Mouse (Mus musculus) CH12F3 (cell line): Measurements from ENCODE around the gene Rpl27.
"Not testable (repeated sequence)": the region's sequence is repeated elsewhere in the genome, so short reads cannot be mapped to it uniquely, and the experiment has no call there.

ENCODE experiments used
- in situ Hi-C: fragments of 300-500 bp; cut with MboI; formaldehyde crosslinking; loops from 2 replicates; pipeline ENCODE4 v1.14.3; 2020; ENCODE audit warnings: low sequenced_read_pairs

Rpl27 gene

DNA sequence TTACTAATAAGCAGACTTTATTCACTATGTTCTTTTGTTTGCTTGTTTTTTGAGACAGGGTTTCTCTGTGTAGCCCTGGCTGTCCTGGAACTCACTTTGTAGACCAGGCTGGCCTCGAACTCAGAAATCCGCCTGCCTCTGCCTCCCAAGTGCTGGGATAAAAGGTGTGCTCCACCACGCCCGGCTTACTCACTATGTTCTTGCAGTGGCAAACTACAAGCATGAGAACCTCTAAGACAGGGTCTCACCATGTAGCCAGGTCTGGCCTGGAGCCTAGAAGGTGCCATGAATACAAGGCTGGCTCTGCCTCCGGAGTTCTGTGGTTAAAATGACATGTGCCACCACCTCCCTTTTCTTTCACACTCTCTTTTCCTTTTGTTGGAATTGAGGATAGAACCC lies 24.5 kb downstream of the Rpl27 start:
- in situ Hi-C loops = not testable (repeated sequence)

DNA sequence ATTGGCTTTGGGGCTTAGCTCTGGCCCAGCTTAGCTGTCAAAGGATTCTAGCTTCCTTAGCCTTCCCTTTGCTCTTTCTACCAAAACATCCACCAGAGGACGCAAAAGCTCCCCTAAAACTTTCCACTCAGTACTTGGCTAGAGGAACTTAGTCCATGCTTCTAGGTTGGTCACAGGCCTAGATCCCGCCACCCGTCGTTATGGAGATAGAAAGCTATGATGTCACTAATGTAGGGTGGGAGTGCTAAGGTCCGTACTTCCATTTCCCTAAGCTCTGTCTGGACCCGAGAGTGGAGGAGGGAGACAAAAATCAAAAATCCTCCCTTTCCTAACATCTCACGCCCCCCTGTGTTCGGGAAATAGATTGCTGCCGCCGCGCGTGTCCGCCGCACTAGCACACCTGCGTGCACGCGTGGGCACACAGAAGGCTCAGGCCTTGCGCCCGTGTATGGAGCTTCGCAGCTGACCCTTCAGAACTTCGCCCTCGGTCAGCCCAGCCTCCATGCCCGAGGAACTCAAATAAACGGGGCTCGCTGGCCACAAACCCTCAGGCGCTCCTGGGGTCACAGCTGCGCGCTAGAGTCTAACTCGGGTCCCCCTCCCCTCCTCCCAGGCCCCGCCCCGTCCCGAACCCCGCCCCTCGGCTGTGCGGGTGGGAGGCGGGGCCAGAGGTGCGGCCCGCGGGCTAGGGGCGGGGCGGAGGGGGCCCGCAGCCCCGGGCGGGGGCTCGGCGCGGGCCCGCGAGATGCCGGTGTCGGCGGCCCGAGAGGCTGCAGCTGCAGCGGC lies 25.6 kb downstream of the Rpl27 start:
- in situ Hi-C loops = no loop called here

DNA sequence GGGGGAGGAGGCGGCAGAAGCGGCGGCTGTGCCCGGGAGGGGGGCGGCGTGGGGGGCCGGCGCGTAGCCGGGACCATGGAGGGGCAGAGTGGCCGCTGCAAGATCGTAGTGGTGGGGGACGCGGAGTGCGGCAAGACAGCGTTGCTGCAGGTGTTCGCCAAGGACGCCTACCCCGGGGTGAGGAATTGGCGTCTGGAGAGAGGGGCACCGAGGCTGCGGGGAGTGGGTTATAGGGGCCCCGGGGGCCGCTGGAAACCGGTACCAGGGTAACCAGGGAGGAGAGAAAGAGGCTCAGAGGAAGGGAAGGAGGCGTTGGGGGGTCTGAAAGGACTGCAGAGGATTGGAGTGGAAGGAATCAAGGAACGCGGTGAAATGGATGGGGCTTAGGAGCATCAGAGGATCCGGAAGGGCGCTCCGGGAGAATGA lies 26.2 kb downstream of the Rpl27 start:
- in situ Hi-C loops = no loop called here

DNA sequence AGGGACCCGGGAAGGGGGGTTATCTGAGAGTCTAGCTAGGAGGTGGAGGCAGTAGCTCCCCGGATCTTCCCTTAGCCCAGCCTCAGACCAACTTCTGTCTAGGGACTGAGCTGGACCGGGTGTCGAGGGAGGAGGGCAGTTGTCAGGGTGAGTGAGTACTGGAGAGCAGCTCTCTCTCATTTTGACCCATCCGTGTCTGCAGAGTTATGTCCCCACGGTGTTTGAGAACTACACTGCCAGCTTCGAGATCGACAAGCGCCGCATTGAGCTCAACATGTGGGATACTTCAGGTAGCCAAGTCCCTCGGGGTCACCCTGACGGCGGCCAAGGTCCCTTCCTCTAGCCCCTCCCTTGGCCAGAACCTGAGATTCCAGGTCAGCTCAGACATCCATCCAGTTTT lies 26.6 kb downstream of the Rpl27 start:
- in situ Hi-C loops = no loop called here

DNA sequence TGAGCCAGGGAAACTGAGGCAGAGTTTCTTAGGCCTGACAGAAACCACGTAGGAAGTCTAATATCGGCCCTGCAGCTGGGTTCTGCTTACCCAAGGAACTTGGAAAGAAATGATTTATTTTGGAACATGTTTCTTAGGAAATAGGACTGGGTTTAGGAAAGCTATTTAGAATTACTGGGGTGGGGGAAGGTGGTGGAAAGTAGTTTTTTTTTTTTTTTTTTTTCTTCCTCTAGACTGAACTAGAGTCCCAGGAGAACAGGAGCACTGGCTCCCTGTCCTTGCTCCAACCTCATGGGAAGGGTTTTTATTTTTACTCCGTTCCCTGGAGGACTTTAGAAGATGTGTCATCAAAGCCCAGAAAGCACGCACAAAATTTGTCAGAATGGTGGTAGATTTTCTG lies 27.1 kb downstream of the Rpl27 start:
- in situ Hi-C loops = no loop called here

DNA sequence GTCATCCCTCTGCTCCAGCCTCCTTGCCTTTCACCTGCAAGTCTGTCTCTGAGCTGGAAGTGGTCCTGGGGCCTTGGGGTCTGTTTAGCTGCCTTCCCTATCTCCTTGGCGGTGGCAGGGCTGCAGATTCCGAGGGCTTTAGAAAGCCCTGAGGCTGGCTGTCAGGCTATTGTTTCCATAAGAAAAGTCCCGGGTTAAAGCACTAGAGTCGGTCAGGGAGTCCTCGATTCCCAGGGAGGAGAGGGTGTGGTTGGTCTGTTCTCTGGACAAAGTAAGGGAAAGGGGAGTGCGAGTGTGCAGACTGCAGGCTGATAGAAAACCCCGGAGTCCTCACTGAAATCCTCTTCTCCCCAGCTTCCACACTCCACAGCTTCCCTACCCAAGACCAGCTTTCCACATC lies 28.1 kb downstream of the Rpl27 start:
- in situ Hi-C loops = no loop called here

DNA sequence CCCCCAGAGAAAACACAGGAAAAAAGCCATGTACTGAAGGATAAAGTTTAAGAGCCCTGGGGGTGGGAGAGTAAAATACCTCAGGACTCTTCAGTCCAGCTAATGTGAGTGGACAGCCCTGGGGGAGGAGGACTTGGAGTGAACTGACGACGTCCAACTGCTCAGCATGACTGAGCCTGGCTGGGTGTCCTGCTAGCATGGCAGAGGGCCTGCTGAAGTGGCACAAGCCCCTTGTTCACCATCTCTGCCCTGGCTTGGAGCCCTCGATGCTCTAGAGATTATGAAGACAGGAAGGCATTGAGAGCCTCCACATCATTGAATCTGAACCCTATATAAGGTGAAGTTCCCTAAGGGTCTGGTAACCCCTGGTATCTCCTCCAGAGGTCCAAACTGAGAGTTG lies 29.8 kb downstream of the Rpl27 start:
- in situ Hi-C loops = no loop called here

DNA sequence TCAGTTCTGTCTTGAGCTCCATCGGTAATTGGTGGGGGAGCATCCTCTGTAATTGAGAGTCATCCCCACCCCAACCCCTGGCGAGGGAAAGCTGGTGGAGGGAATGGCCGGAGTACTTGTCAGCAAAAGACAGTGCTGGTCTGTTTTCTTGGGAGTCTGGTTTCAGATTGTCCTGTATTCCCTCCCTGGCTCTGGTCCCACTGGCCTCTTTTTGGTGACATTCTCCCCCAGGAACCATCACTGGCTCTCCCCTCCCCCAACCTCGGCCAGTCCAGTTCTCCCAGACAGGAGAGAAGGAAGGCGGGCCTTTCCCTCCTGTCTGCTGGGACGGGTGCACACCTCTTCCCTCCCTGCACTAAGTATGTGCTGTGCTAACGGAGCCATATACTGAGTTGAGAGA lies 30.2 kb downstream of the Rpl27 start:
- in situ Hi-C loops = no loop called here

DNA sequence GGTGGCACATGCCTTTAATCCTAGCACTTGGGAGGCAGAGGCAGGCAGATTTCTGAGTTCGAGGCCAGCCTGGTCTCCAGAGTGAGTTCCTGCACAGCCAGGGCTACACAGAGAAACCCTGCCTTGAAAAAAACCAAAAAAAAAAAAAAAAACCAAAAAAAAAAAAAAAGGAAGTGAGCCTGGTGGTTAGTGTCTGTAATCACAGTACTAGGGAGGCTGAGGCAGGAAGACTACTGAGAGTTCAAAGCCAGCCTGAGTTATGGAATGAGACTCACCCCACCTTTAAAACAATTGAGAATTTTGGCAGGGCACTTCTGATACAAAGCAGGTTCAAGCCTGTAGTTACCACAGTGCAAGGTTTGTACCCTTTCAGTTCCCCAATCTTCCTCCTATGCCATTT lies 31.6 kb downstream of the Rpl27 start:
- in situ Hi-C loops = not testable (repeated sequence)

DNA sequence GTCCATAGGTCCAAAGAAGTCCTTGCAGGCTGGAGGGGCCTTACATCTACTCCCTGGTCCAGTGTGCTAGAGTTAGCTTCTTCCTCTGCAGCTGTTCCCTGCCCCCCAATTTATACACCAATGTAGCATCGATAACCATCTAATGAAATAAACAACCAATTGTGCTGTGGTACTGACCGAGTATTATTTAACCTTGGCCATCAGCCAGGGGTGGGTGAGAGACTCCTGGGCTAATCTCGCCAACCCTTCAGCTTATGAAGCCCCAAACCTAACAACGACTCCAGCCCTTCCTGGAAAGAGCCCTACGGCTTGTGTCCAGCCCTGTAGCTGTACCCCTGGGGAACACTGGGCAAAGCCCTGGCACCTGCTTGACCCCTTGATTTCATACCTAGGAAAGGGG lies 32.2 kb downstream of the Rpl27 start:
- in situ Hi-C loops = no loop called here

DNA sequence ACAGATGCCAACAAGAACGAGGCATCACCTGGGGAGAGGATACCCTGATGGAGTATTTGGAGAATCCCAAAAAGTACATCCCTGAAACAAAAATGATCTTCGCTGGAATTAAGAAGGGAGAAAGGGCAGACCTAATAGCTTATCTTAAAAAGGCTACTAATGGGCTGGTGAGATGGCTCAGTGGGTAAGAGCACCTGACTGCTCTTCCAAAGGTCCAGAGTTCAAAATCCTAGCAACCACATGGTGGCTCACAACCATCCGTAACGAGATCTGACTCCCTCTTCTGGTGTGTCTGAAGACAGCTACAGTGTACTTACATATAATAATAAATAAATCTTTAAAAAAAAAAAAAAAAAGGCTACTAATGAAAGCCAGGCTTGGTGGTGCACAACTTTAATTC lies 34.3 kb downstream of the Rpl27 start:
- in situ Hi-C loops = not testable (repeated sequence)

DNA sequence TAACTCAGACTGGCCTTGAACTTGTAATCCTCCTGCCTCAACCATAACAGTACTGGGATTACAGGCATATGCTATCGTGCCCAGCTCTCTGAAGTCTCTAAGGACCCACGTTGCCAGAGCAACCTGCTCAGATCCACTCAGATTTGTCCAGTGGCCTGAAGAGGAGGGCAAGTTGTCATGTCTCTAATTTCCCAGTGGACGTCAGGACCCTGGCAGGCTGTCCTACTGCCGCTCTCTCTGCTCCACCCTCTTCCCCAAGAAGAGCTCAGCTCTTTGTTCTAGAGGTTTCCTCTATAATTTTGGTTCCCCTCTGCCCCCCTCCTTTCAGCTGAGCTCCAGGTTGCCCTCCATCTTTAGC lies 35.1 kb downstream of the Rpl27 start:
- in situ Hi-C loops = no loop called here

DNA sequence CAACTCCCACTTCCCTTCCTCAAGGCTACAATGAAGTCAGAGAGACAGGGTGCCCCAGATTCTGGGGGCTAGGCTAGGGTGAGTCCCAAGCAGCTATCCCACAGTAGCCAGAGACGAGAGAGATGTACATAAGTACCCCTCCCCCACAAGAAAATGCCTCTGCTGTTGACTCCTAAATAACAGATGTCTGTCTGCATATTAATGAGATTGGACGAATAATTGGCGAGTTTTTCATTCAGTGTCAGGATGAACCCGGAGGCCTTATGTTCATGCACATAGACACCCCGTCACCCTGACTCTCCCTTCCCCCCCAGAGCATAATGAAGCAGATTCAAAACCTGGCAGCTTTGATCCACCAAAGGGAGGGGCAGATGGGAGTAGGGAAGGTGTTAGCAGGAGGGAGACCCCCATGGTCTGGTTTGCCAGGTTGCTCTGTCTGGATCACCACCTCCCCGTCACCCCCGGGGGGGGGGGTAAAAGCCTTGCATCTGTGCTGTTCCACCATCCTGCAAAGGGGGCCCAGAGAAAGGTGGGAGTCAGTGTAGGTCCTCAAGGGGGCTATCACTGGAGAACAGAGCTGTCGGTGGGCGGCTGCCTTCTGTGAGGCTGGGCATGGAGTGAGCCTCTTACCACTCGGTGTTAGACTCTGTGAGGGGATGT lies 35.6 kb downstream of the Rpl27 start:
- in situ Hi-C loops = no loop called here

DNA sequence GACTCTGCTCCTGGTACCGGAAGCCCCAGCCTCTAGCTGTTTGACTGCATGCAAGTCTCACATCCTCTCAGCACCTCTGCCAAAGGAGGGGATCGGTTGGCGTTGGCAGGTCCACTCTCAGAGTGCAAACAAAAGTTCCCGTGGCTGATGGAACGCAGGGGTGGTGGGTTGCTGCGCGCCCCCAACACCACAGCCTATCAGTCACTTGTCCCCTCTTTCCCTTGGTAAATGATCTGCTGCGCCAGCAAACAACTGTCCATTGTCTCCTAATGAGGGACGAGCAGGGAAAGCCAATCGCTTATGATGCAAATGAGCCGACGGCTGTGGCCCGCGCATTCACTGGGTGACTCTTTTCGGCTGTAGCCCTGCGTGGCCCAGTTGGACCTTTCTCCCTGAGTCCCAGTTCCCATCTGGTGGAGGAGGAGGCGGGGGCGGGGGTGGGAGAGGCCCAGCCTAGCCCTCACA lies 37.1 kb downstream of the Rpl27 start:
- in situ Hi-C loops = no loop called here

DNA sequence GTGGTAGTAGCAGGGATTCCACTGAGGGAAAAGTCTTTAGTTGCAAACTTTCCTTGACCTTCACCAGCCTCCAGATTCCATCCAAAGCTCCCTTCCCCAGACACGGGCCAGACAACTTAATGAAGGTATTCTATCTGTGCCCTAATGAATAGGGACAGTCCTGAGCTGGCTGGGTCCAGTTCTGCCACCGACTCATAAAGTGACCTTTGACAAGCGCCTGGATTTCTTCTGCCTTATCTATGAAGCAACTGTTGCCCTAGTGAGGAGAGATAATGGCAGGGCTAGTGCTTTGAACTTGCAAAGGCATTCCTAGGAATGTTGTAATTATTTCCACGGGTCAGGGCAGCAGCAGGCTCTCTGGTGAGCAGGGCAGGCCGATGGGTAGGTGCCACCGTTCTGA lies 38.8 kb downstream of the Rpl27 start:
- in situ Hi-C loops = no loop called here

DNA sequence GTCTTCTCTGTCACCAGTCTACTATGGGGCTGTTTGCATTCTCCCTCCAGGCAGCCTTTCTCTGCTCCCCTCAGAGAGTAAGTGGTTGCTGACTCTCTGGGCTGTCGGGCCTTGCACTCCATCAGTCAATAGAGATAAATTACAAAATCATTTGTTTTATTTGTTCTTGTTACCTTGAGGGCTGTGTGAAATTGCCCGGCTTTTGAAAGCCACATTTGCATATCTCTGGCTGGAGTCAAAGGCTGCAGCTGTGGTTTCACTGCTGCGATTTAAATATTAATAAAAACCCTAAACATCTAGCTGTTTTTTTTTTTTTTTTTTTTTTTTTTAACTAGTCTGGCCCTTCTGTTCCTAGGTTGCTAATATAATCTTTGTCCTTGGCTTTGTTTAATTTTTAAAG lies 41.7 kb downstream of the Rpl27 start:
- in situ Hi-C loops = no loop called here

DNA sequence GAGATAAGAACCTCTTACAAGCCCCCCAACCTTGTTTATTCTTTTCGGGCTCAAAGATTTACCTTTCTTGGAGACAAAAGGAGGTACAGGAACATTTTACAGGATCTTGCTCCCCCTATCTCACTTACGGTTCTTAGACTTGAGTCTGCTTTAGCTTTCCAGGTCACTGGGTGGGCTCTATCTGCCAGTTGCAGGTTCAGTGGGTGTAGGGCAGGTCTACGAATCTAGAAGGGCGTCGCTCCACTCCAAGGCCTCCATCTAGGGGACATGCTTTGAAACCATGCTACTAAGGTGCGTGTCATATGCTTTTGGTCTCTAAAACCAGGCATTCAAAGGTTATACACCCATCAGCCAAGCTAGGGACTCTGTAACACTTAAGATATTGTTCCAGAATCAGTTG lies 42.1 kb downstream of the Rpl27 start:
- in situ Hi-C loops = no loop called here

DNA sequence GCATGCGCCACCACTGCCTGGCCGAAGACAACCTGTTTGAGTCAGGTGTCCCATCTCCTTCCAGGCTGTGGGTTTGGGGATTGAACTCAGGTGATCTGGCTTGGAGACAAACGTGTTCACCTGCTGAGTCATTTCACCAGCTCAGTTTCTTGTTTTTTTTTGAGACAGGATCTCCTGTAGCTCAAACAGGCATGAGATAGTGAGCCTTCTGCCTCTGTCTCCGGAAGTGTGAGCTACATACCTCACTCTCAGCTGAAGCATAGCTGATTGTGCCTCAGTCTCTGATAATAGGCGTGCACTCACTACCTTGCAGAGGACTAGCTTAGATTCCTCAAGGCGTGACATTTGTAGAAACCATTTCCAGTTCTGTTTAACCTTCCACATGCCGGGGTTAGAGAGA lies 42.7 kb downstream of the Rpl27 start:
- in situ Hi-C loops = no loop called here

DNA sequence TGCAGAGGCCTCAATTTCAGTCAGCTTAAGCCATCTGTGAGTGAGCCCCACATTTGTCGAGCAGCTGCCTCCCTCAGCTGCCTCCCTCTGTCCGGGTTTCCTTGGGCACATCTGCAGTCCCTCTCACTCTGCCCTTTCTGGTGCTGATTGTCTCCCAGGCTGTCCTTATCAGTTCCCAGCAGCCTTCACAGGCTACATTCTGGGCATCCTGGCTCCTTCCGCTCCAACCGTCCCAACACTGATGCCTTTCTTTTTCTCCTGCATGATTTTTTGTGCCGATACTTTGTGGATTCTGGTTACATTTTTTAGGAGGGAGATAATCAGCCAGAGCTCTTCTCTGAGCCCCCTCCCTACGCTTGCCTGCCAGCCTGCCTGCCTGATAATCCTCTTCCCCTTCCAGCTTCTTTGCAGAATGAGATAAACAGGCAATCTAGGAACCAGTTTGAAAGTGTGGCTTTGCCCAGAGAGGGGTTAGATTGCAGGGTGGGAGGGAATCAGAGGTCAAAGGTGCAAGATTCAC lies 43.5 kb downstream of the Rpl27 start:
- in situ Hi-C loops = no loop called here

DNA sequence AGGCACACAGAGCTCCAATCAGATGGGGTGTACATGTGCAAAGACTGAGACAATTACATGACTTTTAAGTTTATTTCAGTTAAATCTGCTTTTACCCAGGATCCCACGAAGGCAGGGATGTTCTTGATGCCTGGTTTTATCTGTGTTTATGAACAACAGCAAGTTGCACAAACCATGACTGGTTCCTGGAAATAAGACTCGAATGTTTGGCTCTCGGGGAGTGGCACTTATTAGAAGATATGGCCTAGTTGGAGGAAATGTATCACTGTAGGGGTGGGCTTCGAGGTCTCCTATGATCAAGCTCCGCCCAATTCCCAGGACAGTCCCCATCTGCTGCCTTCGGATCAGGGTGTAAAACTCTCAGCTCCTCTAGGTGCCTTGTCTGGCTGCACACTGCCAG lies 44.0 kb downstream of the Rpl27 start:
- in situ Hi-C loops = no loop called here
